Mouse (Mus musculus) C2C12 (cell line): ENCODE measurements around the gene Irf4.

Source experiments
- CEBPB ChIP-seq: IDR thresholded peaks from one replicate; pipeline ENCODE4 v1.6.1; 2011; ENCODE audit warnings: low read depth, mild to moderate bottlenecking, control low read depth, moderate library complexity
- CTCF ChIP-seq: IDR thresholded peaks from one replicate; pipeline ENCODE4 v1.5.1; 2011; ENCODE audit not compliant: control insufficient read depth, insufficient read depth, insufficient read length
- FOSL1 ChIP-seq: IDR thresholded peaks from one replicate; pipeline ENCODE4 v1.8.0; 2011; ENCODE audit warnings: mild to moderate bottlenecking, low read length; ENCODE audit not compliant: poor library complexity, insufficient read depth, severe bottlenecking
- MAX ChIP-seq: IDR thresholded peaks from one replicate; pipeline ENCODE4 v1.6.1; 2011; ENCODE audit warnings: mild to moderate bottlenecking, control low read depth
- MYOD1 ChIP-seq: IDR thresholded peaks from one replicate; pipeline ENCODE4 v1.6.1; 2011; ENCODE audit warnings: low read depth; ENCODE audit not compliant: control insufficient read depth, insufficient read length
- MYOG ChIP-seq: IDR thresholded peaks from one replicate; pipeline ENCODE4 v1.6.1; 2011; ENCODE audit not compliant: control insufficient read depth, insufficient read length; ENCODE audit errors: extremely low read depth

- TF ChIP-seq CTCF (no peak), MYOD1 (no peak), CEBPB (no peak), MAX (no peak), MYOG (no peak), FOSL1 (no peak)
Observed at GRCm38 (mm10) chr13:30782419-30782818, 33.4 kb downstream of the Irf4 start.
